ENCODE assay signal across 8 mouse cellular contexts in the genomic region with DNA sequence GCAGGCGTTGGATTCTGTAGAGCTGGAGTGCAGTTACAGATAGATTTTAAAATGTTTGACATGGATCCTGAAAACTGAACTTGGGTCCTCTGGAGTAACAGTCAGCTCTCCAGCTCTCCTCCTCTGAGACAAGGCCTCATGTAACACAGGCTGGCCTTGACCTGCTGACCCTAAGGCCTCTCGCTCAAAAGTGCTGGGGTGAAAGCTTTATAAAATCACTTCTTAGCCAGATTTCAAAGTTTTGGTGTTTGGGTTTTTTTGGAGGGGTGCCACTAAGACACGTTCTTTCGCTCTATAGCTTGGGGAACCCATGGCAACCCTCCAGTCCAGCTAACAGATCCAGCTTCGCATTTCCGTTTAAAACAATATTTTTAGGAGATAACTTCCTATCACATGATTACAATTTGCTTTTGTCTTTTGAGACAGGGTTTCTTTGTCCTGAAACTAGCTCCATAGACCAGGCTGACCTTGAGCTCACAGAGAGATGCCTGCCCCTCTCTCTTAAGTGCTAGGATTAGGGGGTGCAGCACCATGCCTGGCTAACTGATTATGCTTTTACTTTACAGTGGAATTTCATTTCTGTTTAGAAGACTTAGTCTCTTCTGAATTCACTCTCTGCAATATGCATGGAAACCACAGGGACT.
A peak's percentile ranks its signal among the peaks of the same experiment; 100 is the strongest.
DNase-seq lines count a peak whose midpoint lies in the region; ATAC-seq and TF ChIP-seq lines count a peak whose summit lies in the region.

No protein-coding gene starts in this region.

- intact Hi-C loops in left cerebral cortex, postnatal 14 days (cut with DNase I), result no loop called here

- no peak for TF ChIP-seq CTCF in liver, adult 2 months (IDR thresholded peaks at IDR 0.05; ENCODE audit: low read depth, low read length)

- H3K4me3 ChIP-seq in liver, adult 2 months (ENCODE audit: insufficient read depth, low read depth, low read length), result peak overlapping the region; percentile 38
- H3K4me3 ChIP-seq in liver, embryonic 16.5 days (ENCODE audit: low read depth, low read length), result no peak overlapping the region

- H3K27me3 ChIP-seq in liver, adult 2 months (ENCODE audit: control insufficient read depth, insufficient read depth, low read length), result no peaks in the 10 kb centered on the region
- H3K27me3 ChIP-seq in liver, embryonic 16.5 days (ENCODE audit: control insufficient read depth, insufficient read depth, low read depth, low read length), result no peaks in the 10 kb centered on the region

- peaks cover 11% of the 10 kb centered on the region; the same call in 1 of the 2 replicates for H3K79me2 ChIP-seq in liver, adult 2 months (ENCODE audit: control insufficient read depth, insufficient read depth, low read length)

- 34% methylated on average over 6 of the region's 6 CpGs for WGBS in liver, adult 2 months
- WGBS in liver, embryonic 16.5 days (ENCODE audit: insufficient replicate concordance), result 53% methylated on average over 6 of the region's 6 CpGs

- no peak for ATAC-seq in liver, embryonic 16.5 days (ENCODE audit: low read depth)
- ATAC-seq in erythroblast, adult 5-6 weeks (replicated peaks; ENCODE audit: low FRiP score, poor library complexity, severe bottlenecking), result no peak

- no peak overlapping the region; the same call in 1 of the 2 replicates for H3K9ac ChIP-seq in liver, adult 2 months (ENCODE audit: low read depth, low read length)
- H3K9ac ChIP-seq in liver, embryonic 16.5 days (ENCODE audit: low read depth, low read length), result no peak overlapping the region

- H3K9me3 ChIP-seq in liver, embryonic 16.5 days (replicated peaks; ENCODE audit: control insufficient read depth, low read length), result no peaks in the 10 kb centered on the region

- H3K4me2 ChIP-seq in liver, embryonic 16.5 days (ENCODE audit: low read depth, low read length), result 0 out of 2 replicates have a peak overlapping the region, but pooled peaks have one; percentile 8

- DNase-seq in liver, adult 2 months (ENCODE audit: extremely low read depth, low read depth, low spot score), result peak; percentile 72
- no peak for DNase-seq in liver
- DNase-seq in adrenal gland, postnatal 25 days, result peak; percentile 22
- peak; percentile 19 to 32 for DNase-seq in heart, adult 9 months (ENCODE audit: low spot score in 2 of 2)
- no peak for DNase-seq in left cerebral cortex, postnatal 14 days (ENCODE audit: low spot score in 2 of 2)
- DNase-seq in left cerebral cortex, adult 8-10 months (ENCODE audit: low spot score in 2 of 2), result no peak

- peak overlapping the region; percentile 98 for H3K27ac ChIP-seq in liver, adult 2 months (replicated peaks; ENCODE audit: insufficient read depth, low read depth, low read length)
- H3K27ac ChIP-seq in liver, embryonic 16.5 days (ENCODE audit: low read length), result peak overlapping the region; percentile 42

- no peaks in the 10 kb centered on the region for H3K36me3 ChIP-seq in liver, adult 2 months (ENCODE audit: control insufficient read depth, insufficient read depth, low read length)
- H3K36me3 ChIP-seq in liver, embryonic 16.5 days (ENCODE audit: control insufficient read depth, insufficient read depth), result no peaks in the 10 kb centered on the region

- H3K4me1 ChIP-seq in liver, adult 2 months (ENCODE audit: control insufficient read depth, insufficient read depth, low read length), result peaks cover 21% of the 10 kb centered on the region
- H3K4me1 ChIP-seq in liver, embryonic 16.5 days (ENCODE audit: control insufficient read depth, low read depth, low read length), result no peaks in the 10 kb centered on the region

- TF ChIP-seq POLR2A in liver, adult 2 months (IDR thresholded peaks at IDR 0.05; ENCODE audit: extremely low read depth, insufficient read depth, low read length), result no peak

Comparison
In these comparisons a context has a peak if more than half of its experiments do, and no peak if none do; other contexts are left out.
1. DNase-seq: peak in liver, adult 2 months (single experiment), adrenal gland, postnatal 25 days (single experiment) and heart, adult 9 months (2 of 2); none in liver (single experiment), left cerebral cortex, postnatal 14 days (0 of 2) and left cerebral cortex, adult 8-10 months (0 of 2).